Mouse (Mus musculus) liver, embryonic 14.5 days (tissue): Measurements from ENCODE around the gene Sccpdh.

Experiments used
- CTCF ChIP-seq: IDR thresholded peaks from 2 replicates; pipeline ENCODE4 v1.5.1; 2016; ENCODE audit warnings: antibody characterized with exemption, low read depth, control low read depth
- EP300 ChIP-seq: IDR thresholded peaks from 2 replicates; pipeline ENCODE4 v1.6.1; 2016; ENCODE audit warnings: antibody characterized with exemption, low read depth

DNA sequence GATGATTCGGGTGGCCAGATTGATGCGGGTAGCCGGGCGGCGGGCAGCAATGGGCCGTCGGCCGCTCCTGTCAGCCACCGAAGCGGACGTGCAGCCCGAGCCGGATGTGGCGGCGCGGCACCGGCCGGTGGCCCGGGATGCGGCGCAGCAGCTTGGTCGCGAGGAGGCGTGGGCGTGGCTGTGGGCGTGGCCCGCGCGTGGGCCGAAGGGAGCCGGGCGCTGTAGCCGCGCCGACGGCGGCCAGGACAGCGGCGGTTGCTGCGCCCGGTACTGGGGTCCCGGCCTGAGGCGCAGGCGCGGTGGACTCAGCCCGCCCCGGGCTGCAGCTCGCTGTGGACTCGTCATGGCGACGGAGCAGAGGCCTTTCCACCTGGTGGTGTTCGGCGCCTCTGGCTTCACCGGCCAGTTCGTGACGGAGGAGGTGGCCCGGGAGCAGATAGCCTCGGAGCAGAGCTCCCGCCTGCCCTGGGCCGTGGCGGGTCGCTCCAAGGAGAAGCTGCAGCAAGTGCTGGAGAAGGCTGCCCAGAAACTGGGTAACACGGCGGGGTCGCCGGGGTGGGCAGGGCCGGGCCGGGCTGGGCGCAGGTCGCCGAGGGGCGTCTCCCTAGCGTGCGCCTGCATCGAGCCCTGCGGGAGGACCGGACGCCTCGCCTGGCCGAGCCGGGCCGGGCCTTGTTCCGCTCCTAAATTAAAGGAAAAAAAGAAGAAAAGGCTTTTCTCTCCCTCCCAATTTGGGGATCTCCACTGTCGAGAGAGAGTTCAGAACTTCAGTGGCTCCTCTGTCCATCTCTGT lies at the start of gene Sccpdh:
- TF ChIP-seq CTCF (no peak), EP300 (no peak)
